Mouse (Mus musculus) erythroblast, embryonic 14.5 days (primary cell): ENCODE measurements around the gene Ptges2. TPM values are rescaled to one million over a fixed set of nuclear protein-coding genes. Genes with fewer than 3 reads are reported as not detected.

Source experiments
- H3K27me3 ChIP-seq: 2 replicates; pipeline ENCODE4 v1.6.1; 2012; ENCODE audit warnings: inconsistent platforms; ENCODE audit not compliant: control insufficient read depth
- H3K36me3 ChIP-seq: 2 replicates; pipeline ENCODE4 v1.6.1; 2012; ENCODE audit warnings: mild to moderate bottlenecking, inconsistent platforms; ENCODE audit not compliant: control insufficient read depth
- H3K4me1 ChIP-seq: 2 replicates; pipeline ENCODE4 v1.6.1; 2012; ENCODE audit warnings: inconsistent platforms; ENCODE audit not compliant: control insufficient read depth
- H3K4me3 ChIP-seq: replicated peaks from 2 replicates; pipeline ENCODE3; 2012; ENCODE audit warnings: moderate library complexity, mild to moderate bottlenecking, inconsistent platforms
- H3K9me3 ChIP-seq: 2 replicates; pipeline ENCODE4 v1.6.1; 2012; ENCODE audit warnings: low read length, inconsistent platforms, mixed read lengths; ENCODE audit not compliant: control insufficient read depth
- GATA1 ChIP-seq: IDR thresholded peaks from 2 replicates; pipeline ENCODE4 v1.6.1; 2012; ENCODE audit warnings: low read length, inconsistent platforms, mixed read lengths
- TAL1 ChIP-seq: IDR thresholded peaks from 3 replicates; pipeline ENCODE4 v1.6.1; 2012; ENCODE audit warnings: low read length, inconsistent platforms, mixed read lengths
- polyA plus RNA-seq: library from polyadenylated mRNA; stranded (reverse); fragments of >175 nt; gene quantifications from 2 replicates; pipeline ENCODE4 v1.2.3, GENCODE M21; 2012

The Ptges2 gene
- polyA plus RNA-seq, 1 experiment = 0.21 TPM

GRCm38 (mm10) chr2:32441550-32441949 is 45.9 kb downstream of the Ptges2 start:
- Histone ChIP-seq H3K36me3 (peaks cover 34% of the 10 kb centered on the region), H3K27me3 (no peaks in the 10 kb centered on the region), H3K9me3 (no peaks in the 10 kb centered on the region), H3K4me1 (peaks cover 16% of the 10 kb centered on the region), H3K4me3 (no peak overlapping the region)
- TF ChIP-seq GATA1 (no peak), TAL1 (no peak)

DNA sequence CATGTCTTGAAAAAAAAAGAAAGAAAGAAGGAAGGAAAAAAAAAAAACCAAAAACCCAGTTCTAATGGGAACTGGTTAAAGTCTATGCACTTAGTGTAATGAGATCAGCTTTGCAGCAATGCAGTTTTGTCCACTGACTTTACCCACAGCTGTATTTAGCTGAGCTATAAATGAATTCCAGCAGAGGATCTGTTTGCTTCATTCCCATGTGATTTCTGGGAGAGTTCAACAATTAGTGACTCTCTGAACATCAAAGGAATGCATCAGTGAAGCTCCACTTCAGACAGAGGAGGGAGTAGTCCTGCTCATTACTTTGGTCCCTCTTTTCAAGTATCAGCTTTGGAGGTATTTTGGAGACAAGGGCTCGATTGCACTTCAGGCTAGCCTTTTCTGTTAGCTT is 49.8 kb downstream of the Ptges2 start:
- Histone ChIP-seq H3K9me3 (no peaks in the 10 kb centered on the region), H3K4me1 (peaks cover 49% of the 10 kb centered on the region)

GRCm38 (mm10) chr2:32447264-32447936 is 51.7 kb downstream of the Ptges2 start:
- peaks cover 56% of the 10 kb centered on the region for H3K4me1 ChIP-seq

More for the DNA sequence above, 49.8 kb downstream of the Ptges2 start:
- no peak for TF ChIP-seq GATA1
- TF ChIP-seq TAL1 = no peak
- Histone ChIP-seq H3K27me3 (no peaks in the 10 kb centered on the region), H3K4me3 (no peak overlapping the region), H3K36me3 (peaks cover 45% of the 10 kb centered on the region)

DNA sequence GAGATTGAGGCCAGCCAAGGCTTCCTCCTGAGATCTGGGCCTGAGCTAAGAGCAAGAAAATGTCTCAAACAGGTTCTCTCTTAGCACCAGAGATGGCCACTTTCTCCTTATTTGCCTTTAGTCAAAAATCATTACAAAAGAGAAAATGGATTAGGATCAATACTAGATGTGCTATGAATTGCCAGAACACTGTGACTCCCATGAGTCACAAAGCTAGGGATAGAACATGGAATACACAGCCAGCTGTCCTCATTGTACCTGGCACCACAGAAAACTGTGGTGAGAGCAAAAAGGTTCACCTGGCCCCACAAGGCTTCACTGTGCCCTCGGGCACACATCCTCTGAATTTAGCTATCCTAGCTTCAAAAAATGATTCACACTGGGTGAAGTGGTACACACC is 52.8 kb downstream of the Ptges2 start:
- TF ChIP-seq TAL1 = no peak
- no peak for TF ChIP-seq GATA1
- peaks cover 59% of the 10 kb centered on the region for H3K4me1 ChIP-seq
- H3K4me3 ChIP-seq = no peak overlapping the region

More at GRCm38 (mm10) chr2:32447264-32447936, 51.7 kb downstream of the Ptges2 start:
- H3K4me3 ChIP-seq = no peak overlapping the region
- H3K9me3 ChIP-seq = no peaks in the 10 kb centered on the region
- TF ChIP-seq TAL1 (no peak), GATA1 (no peak)
- H3K36me3 ChIP-seq = peaks cover 43% of the 10 kb centered on the region
- H3K27me3 ChIP-seq = no peaks in the 10 kb centered on the region

DNA sequence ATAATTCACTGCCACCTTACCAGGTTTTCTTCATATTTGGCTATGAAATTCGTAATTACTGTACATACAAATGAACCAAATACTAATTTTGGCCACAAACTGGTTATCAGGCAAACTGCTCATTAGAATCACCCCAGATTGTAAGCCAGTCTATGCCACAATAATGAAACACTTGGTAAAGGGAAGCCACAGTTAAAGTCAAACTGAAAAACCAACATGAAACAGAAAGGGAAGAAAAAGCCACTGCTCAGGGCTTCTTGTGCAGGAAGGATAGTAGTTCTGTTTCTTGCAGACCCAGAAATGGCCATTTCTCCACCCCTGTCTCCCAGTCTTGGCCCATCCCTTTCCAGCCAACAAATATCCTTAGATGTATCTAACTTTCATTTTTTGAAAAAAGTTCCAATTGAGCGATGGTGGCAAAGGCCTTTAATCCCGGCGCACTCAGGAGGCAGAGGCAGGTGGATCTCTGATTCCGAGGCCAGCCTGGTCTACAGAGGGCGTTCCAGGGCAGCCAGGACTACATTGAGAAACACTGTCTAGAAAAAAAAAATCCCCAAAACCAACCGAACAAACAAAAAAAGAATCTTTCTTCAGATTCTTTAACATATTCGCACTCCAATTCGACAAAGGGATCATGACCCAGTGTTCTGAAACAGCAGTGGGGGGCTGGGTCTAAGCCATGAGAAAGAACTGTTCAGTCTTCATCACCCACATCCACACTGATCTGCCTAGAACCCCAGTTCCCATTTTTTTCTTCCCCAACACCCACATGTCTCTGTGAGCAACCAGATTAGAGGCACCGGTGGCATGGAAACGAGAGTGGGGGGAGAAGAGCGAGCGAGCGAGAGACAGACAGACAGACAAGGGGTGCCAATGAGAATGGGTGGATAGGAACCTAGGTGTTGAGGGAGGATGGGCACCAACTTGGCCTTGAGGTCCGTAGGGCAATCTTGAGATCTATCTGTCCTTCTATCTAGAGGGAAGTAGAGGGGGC is 54.4 kb downstream of the Ptges2 start, which contains the start of gene Naif1:
Naif1 (plus strand) TSS at position 697 of the 994 bp plus-strand sequence.
- TF ChIP-seq TAL1 = no peak
- no peak for TF ChIP-seq GATA1
- Histone ChIP-seq H3K4me3 (peak within 1 kb of the TSS; percentile 85), H3K4me1 (peaks cover 64% of the 10 kb centered on the region), H3K9me3 (no peaks in the 10 kb centered on the region), H3K36me3 (peaks cover 27% of the 10 kb centered on the region), H3K27me3 (no peaks in the 10 kb centered on the region)

More for the DNA sequence above, 52.8 kb downstream of the Ptges2 start:
- H3K36me3 ChIP-seq = peaks cover 37% of the 10 kb centered on the region
- H3K27me3 ChIP-seq = no peaks in the 10 kb centered on the region
- no peaks in the 10 kb centered on the region for H3K9me3 ChIP-seq

DNA sequence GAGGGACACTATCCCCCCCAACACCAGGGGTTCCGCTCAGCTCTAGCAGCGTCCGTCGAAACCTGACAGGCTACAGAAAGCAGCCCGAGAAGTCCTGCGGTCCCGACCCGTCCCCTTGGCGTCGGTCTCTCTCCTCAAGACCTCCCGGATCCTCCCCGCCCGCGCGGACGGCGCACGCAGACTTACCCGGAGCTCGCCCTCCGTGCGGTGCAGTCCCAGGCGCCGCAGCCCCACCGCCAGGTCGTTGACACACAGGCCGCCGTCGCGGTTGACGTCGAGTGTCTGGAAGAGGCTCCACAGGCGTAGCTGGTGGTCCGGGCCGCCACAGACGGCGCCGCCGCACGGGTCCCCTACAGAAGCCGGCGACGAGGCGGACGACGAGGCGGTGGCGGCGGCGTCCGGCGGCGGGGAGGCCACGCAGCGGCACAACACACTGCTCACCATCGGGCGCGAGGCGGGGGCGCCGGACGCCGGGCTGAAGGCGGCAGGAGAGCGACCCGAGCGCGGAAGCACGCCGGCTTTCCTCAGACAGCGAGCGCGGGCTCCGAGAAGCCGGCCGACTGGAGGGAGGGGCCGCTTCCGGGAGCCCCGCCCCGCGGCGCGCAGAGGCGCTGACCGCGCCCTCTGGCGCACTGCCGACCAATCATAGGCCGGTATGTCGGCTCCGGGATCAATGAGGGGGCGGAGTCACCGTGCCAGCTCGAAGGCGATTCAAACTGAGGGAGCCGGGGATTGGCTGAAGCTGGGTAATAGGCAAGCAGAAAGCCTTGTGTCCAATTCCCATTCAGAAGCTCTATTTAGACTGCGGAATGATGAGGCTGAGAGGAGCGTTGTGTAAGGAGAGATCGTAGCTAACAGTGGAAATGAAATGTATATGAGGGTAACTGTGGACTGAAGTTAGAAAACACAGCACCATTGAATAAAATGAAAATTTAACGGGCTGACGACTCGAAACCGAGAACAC is 55.5 kb downstream of the Ptges2 start, which contains the start of gene Slc25a25:
Slc25a25 (minus strand) TSS at position 565 of the 964 bp plus-strand sequence.
- Histone ChIP-seq H3K4me1 (peaks cover 64% of the 10 kb centered on the region), H3K36me3 (peaks cover 25% of the 10 kb centered on the region), H3K9me3 (no peaks in the 10 kb centered on the region), H3K4me3 (peak within 1 kb of the TSS; percentile 85), H3K27me3 (no peaks in the 10 kb centered on the region)
- no peak for TF ChIP-seq GATA1
- TF ChIP-seq TAL1 = no peak

GRCm38 (mm10) chr2:32451870-32452372 is 56.2 kb downstream of the Ptges2 start:
- TF ChIP-seq GATA1 (peak; percentile 14; the same call in 1 of the 2 replicates), TAL1 (no peak)
- Histone ChIP-seq H3K36me3 (peaks cover 25% of the 10 kb centered on the region), H3K4me1 (peaks cover 60% of the 10 kb centered on the region)

DNA sequence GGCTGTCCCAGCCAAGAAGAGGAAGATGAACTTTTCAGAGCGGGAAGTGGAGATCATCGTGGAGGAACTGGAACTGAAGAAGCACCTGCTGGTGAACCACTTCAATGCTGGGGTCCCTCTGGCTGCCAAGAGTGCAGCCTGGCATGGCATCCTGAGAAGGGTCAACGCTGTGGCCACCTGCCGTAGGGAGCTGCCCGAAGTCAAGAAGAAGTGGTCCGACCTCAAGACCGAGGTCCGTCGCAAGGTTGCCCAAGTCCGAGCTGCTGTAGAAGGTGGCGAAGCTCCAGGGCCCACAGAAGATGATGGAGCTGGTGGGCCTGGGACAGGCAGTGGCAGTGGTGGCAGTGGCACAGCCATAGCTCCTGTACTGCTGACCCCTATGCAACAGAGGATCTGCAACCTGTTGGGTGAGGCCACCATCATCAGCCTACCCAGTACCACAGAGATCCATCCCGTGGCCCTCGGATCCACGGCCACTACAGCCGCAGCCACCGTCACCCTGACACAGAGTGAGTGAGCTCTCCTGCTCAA is 56.8 kb downstream of the Ptges2 start:
- Histone ChIP-seq H3K36me3 (peaks cover 24% of the 10 kb centered on the region), H3K9me3 (no peaks in the 10 kb centered on the region), H3K27me3 (no peaks in the 10 kb centered on the region), H3K4me3 (peak overlapping the region; percentile 85), H3K4me1 (peaks cover 55% of the 10 kb centered on the region)
- no peak for TF ChIP-seq GATA1
- no peak for TF ChIP-seq TAL1

More at GRCm38 (mm10) chr2:32451870-32452372, 56.2 kb downstream of the Ptges2 start:
- Histone ChIP-seq H3K4me3 (peak overlapping the region; percentile 85), H3K27me3 (no peaks in the 10 kb centered on the region), H3K9me3 (no peaks in the 10 kb centered on the region)
